Mouse (Mus musculus) limb, embryonic 13.5 days (tissue): ENCODE measurements at regions not wholly inside any gene's neighbourhood (a gene's known extent, or its start where the extent isn't known, plus 50 kb on each side); places are given as distances from the start of the nearest gene placed in this dataset.

ENCODE experiments used
- ATAC-seq: fragments of 200-750 bp; cut with Nextera tagmentation; 2 replicates; pipeline ENCODE4 v1.8.0; 2017; ENCODE audit warnings: low read depth, moderate number of reproducible peaks, moderate TSS enrichment; ENCODE audit not compliant: low FRiP score
- H3K27ac ChIP-seq: fragments of 300-500 bp; sonication (generic); 2 replicates; pipeline ENCODE4 v1.5.1; 2015; ENCODE audit warnings: inconsistent platforms, mild to moderate bottlenecking, moderate library complexity
- H3K27me3 ChIP-seq: fragments of 300-500 bp; sonication (generic); 2 replicates; pipeline ENCODE4 v1.6.1; 2015; ENCODE audit warnings: mild to moderate bottlenecking, inconsistent platforms
- H3K36me3 ChIP-seq: fragments of 300-500 bp; sonication (generic); 2 replicates; pipeline ENCODE4 v1.6.1; 2015; ENCODE audit warnings: inconsistent platforms, mild to moderate bottlenecking, moderate library complexity
- H3K4me1 ChIP-seq: fragments of 300-500 bp; sonication (generic); 2 replicates; pipeline ENCODE4 v1.6.1; 2015; ENCODE audit warnings: inconsistent platforms
- H3K4me2 ChIP-seq: fragments of 300-500 bp; sonication (generic); replicated peaks from 2 replicates; pipeline ENCODE4 v1.6.1; 2015; ENCODE audit warnings: inconsistent platforms, mild to moderate bottlenecking, moderate library complexity
- H3K4me3 ChIP-seq: fragments of 300-500 bp; sonication (generic); 2 replicates; pipeline ENCODE4 v1.5.1; 2015; ENCODE audit warnings: moderate library complexity, mild to moderate bottlenecking, inconsistent platforms
- H3K9ac ChIP-seq: fragments of 300-500 bp; sonication (generic); 2 replicates; pipeline ENCODE4 v1.6.1; 2015; ENCODE audit warnings: mild to moderate bottlenecking, inconsistent platforms
- H3K9me3 ChIP-seq: fragments of 300-500 bp; sonication (generic); 2 replicates; pipeline ENCODE4 v1.6.1; 2016; ENCODE audit warnings: inconsistent platforms
- WGBS: fragments of 180-500 bp; shearing (Covaris S2); methylation state at CpG from one replicate; pipeline ENCODE4 v1.1.7; 2015; 5-methylcytosine and 5-hydroxymethylcytosine counted together

DNA sequence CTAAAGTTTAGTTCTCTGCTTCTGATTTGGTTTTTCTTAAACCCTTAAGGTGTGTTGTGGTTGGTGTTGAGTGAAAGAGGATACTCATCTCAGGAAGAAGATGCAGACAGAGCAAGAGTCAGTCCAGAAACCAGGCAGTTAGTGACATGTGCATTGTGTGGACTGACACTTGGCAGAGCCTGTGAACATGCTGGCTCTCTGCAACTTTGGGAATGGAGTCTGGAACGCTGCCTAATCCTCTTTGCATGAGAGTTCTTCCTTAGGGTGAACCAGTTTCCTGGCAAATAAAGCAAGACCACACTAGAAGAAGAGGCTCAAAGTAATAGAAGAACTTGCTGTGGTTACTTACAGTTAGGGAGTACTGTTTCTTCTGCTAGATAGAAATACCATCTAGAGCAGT, 441.7 kb downstream of the Ipmk start:
- H3K36me3 ChIP-seq, result no peaks in the 10 kb centered on the region
- ATAC-seq, result no peak
- H3K27ac ChIP-seq, result no peak overlapping the region
- no peak overlapping the region for H3K4me3 ChIP-seq
- 56% methylated on average over 1 of the region's 1 CpGs for WGBS
- H3K9me3 ChIP-seq, result no peaks in the 10 kb centered on the region
- no peak overlapping the region for H3K9ac ChIP-seq
- H3K27me3 ChIP-seq, result no peaks in the 10 kb centered on the region
- H3K4me2 ChIP-seq, result no peak overlapping the region
- H3K4me1 ChIP-seq, result no peaks in the 10 kb centered on the region

DNA sequence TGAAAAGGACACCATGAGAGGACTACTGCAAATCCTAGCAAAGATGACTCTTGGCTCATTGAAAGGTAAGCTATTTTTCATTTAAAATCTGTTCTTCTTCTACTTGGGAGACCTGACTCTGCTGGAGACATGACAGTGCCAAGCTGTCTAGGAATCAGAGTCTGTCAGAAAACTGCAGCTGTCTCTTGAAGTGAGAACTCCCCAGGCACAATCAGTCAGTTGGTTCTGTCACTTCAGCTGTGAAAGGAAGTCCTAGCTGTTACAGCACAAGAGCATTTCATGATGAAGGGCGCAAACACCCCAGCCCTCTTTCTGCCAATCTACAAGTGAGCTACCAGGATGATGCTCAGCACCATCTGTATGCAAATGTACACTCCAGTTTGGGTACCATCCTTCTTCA, 442.4 kb downstream of the Ipmk start:
- Histone ChIP-seq H3K4me2 (no peak overlapping the region), H3K27me3 (no peaks in the 10 kb centered on the region), H3K4me3 (no peak overlapping the region), H3K4me1 (no peaks in the 10 kb centered on the region), H3K9me3 (no peaks in the 10 kb centered on the region), H3K27ac (no peak overlapping the region), H3K9ac (no peak overlapping the region), H3K36me3 (no peaks in the 10 kb centered on the region)
- WGBS, result 82% methylated on average over 1 of the region's 1 CpGs
- no peak for ATAC-seq

DNA sequence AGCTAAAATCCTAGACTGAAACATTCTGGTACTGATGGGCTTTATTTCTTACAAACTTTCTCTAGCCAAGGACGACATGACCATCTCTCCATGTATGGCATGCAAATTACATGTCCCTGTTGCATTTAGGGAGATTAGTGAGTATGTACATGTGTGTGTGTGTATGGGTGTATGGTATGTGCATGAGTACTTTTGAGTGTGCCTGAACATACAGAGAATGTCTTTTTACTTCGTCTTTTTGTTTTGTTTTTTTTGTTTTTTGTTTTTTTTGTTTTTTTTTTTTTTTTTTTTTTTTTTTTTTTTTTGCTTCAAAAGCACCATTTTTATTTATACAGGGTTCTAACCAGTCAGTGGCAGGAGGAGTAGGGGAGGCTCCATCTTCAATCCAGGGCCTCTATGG, 451.1 kb downstream of the Ipmk start:
- no peaks in the 10 kb centered on the region for H3K27me3 ChIP-seq
- 77% methylated on average over 2 of the region's 2 CpGs for WGBS
- no peak overlapping the region for H3K9ac ChIP-seq
- no peaks in the 10 kb centered on the region for H3K36me3 ChIP-seq
- ATAC-seq, result no peak
- H3K4me1 ChIP-seq, result peaks cover 5% of the 10 kb centered on the region; the same call in 1 of the 2 replicates
- H3K9me3 ChIP-seq, result no peaks in the 10 kb centered on the region
- H3K4me2 ChIP-seq, result no peak overlapping the region
- H3K4me3 ChIP-seq, result no peak overlapping the region
- H3K27ac ChIP-seq, result no peak overlapping the region

DNA sequence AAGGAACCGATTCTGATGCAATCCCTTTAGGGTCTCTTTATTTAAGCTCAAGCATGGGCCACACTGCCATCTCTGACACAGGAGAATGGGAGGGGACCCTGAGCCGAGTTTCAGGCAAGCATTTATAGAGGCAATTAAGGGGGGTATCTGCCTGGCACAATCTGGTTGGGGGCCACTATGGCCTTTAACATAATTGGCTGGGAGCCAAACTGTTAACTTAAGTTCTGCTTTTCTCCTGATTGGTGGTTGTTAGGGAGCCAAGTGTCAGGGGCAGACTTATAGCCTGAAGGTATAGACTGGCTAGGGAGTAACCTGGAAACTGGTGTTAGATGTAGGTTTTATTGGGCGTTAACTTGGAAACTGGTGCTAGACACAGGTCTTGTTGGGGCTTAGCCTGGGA, 454.9 kb downstream of the Ipmk start:
- Histone ChIP-seq H3K4me1 (peaks cover 5% of the 10 kb centered on the region; the same call in 1 of the 2 replicates), H3K9ac (no peak overlapping the region), H3K9me3 (no peaks in the 10 kb centered on the region), H3K4me3 (no peak overlapping the region), H3K36me3 (no peaks in the 10 kb centered on the region), H3K4me2 (no peak overlapping the region), H3K27me3 (no peaks in the 10 kb centered on the region), H3K27ac (no peak overlapping the region)
- WGBS, result 38% methylated on average over 3 of the region's 3 CpGs
- ATAC-seq, result peak; percentile 57

DNA sequence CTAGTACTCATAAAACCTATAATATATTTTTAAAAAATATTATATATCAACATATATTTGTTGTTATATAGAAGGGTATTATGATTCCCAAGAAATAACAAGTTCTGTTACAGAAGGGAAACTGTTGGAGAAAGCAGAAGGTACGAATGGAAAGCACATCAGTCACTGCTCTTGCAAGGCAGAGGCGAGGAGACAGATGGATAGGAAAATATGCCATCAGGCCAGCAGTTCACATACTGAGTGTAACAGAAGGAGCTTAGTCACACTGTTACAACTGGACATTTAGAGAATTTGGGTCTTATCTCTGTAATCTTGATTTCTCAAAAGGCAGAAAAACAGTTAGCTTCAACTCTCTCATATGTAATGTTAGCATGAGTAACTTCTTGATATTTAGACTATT, 485.1 kb downstream of the Ipmk start:
- Histone ChIP-seq H3K4me2 (no peak overlapping the region), H3K9ac (no peak overlapping the region), H3K9me3 (no peaks in the 10 kb centered on the region), H3K4me1 (no peaks in the 10 kb centered on the region), H3K27ac (no peak overlapping the region), H3K36me3 (no peaks in the 10 kb centered on the region), H3K4me3 (no peak overlapping the region), H3K27me3 (no peaks in the 10 kb centered on the region)
- ATAC-seq, result no peak
- 73% methylated on average over 2 of the region's 2 CpGs for WGBS

DNA sequence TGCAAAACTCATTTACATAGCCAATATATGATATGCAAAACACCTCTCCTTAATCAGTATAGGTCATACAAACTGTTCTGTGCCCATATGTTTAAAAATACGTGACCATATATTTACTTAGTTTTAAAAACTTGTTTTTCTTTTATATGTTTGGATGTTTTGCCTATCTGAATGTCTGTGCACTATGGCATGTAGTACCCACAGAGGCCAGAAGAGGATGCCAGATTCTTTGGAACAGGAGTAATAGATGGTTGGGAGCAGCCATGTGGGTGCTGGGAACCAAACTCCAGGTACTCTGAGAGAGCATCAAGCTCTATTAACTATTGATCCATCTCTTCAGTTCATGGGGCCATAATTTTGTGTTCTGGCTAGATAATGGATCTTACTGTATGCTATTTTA, 487.5 kb downstream of the Ipmk start:
- H3K27ac ChIP-seq, result no peak overlapping the region

DNA sequence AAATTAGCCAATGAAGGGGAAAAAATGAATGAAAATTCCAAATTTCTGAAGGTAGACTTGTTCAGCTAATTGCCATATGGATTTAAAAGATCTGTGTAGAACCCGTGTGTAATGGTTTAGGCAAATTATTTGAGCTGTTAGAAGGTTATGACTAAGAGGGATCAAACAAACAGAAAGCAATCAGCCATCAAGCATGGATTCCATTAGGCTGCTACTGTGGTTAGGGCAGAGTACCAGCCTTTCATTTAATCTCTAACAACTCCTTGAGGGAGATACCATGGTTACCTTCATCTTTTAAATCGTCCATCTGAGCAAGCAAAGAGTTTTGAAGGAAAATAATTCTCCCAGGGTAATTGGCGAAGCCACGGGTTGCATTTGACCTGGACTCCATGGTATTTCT, 509.5 kb downstream of the Ipmk start:
- H3K9ac ChIP-seq, result no peak overlapping the region
- H3K27me3 ChIP-seq, result no peaks in the 10 kb centered on the region
- H3K27ac ChIP-seq, result no peak overlapping the region
- no peaks in the 10 kb centered on the region for H3K36me3 ChIP-seq
- 59% methylated on average over 4 of the region's 4 CpGs for WGBS
- no peak for ATAC-seq
- H3K4me1 ChIP-seq, result peaks cover 6% of the 10 kb centered on the region; the same call in 1 of the 2 replicates
- no peak overlapping the region for H3K4me3 ChIP-seq
- no peak overlapping the region for H3K4me2 ChIP-seq
- no peaks in the 10 kb centered on the region for H3K9me3 ChIP-seq

More for the DNA sequence above, 487.5 kb downstream of the Ipmk start:
- H3K4me3 ChIP-seq, result no peak overlapping the region
- no peak overlapping the region for H3K9ac ChIP-seq
- WGBS, result 70% methylated on average over 1 of the region's 1 CpGs
- H3K27me3 ChIP-seq, result no peaks in the 10 kb centered on the region
- ATAC-seq, result no peak
- no peaks in the 10 kb centered on the region for H3K9me3 ChIP-seq
- no peaks in the 10 kb centered on the region for H3K4me1 ChIP-seq
- no peaks in the 10 kb centered on the region for H3K36me3 ChIP-seq
- no peak overlapping the region for H3K4me2 ChIP-seq

DNA sequence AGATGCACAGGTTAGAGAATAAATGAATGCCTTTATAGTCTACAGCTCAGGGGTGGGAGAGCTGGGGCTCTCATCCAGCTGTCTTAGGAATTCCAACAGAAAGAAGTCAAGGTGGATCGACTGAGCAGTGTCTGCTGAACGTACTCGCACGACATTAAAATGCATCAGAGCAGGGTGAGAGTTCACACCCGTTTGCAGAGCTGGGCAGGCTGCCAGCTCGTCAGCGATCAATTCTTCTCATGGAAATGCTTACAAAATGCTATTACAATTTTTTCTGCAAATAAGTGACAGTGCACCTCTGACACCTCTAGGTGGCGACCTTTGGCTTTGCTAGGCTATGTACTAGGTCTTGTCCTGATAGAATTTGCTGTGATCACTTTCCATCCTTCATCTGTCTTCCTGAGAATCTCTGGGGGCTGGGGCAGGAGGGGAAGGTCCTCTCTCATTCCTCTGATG, 510.0 kb downstream of the Ipmk start:
- H3K4me3 ChIP-seq, result no peak overlapping the region
- H3K9me3 ChIP-seq, result no peaks in the 10 kb centered on the region
- no peak overlapping the region for H3K9ac ChIP-seq
- peak; percentile 48 for ATAC-seq
- 0 out of 2 replicates have a peak overlapping the region, but pooled peaks have one; percentile 15 for H3K4me2 ChIP-seq
- H3K36me3 ChIP-seq, result no peaks in the 10 kb centered on the region
- H3K4me1 ChIP-seq, result peaks cover 6% of the 10 kb centered on the region; the same call in 1 of the 2 replicates
- H3K27me3 ChIP-seq, result no peaks in the 10 kb centered on the region
- WGBS, result 33% methylated on average over 8 of the region's 8 CpGs
- H3K27ac ChIP-seq, result no peak overlapping the region

DNA sequence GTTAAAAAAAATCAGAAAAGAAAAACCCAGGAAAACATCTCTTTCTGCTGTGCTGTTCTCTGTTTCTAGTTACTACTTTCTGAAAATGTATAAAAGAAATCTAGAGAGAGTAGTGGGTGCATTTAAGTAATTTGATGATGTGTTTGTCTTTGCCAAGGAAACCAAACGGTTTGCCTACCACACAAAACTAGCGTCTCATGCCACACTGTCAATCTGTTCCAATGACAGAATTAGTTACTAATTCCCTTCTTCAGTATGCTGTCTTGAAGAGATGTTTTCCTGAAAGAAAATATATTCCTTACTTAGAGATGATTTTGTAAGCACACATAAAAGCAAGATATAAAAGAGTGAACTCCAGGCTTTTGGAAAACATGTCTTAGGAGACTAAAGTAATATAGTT, 546.2 kb downstream of the Ipmk start:
- ATAC-seq, result no peak
- Histone ChIP-seq H3K27me3 (no peaks in the 10 kb centered on the region), H3K4me2 (no peak overlapping the region), H3K9ac (no peak overlapping the region), H3K36me3 (no peaks in the 10 kb centered on the region), H3K9me3 (no peaks in the 10 kb centered on the region), H3K27ac (no peak overlapping the region), H3K4me3 (no peak overlapping the region), H3K4me1 (no peaks in the 10 kb centered on the region)
- WGBS, result 70% methylated on average over 2 of the region's 2 CpGs

DNA sequence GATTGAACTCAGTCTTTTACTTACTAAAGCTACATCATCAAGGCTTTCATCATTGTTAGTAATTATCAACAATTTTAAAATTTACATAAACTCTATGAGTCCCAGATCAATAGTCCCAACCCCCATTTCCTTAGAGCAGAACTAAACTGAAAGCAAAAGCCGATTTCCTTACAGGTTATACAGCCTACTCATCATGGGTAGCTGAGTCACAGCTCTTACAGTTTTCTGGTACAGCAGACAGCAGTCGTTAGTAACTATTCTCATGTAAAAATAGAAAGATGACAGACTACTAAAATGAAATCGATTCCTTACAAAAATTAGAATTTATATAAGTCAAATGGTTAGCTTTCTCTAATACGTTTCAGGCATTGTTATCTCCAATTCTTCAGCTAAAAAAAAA, 557.5 kb downstream of the Ipmk start:
- no peak overlapping the region for H3K4me3 ChIP-seq
- no peak overlapping the region for H3K9ac ChIP-seq
- ATAC-seq, result no peak
- no peaks in the 10 kb centered on the region for H3K9me3 ChIP-seq
- whole genome bisulfite sequencing, result 81% methylated on average over 4 of the region's 4 CpGs
- H3K27ac ChIP-seq, result no peak overlapping the region
- H3K36me3 ChIP-seq, result no peaks in the 10 kb centered on the region
- no peaks in the 10 kb centered on the region for H3K4me1 ChIP-seq
- no peaks in the 10 kb centered on the region for H3K27me3 ChIP-seq
- H3K4me2 ChIP-seq, result no peak overlapping the region
